Mouse (Mus musculus): ENCODE data around the gene Efna2.
A peak's percentile ranks its signal among the peaks of the same experiment; 100 is the strongest.

Efna2 gene

DNA sequence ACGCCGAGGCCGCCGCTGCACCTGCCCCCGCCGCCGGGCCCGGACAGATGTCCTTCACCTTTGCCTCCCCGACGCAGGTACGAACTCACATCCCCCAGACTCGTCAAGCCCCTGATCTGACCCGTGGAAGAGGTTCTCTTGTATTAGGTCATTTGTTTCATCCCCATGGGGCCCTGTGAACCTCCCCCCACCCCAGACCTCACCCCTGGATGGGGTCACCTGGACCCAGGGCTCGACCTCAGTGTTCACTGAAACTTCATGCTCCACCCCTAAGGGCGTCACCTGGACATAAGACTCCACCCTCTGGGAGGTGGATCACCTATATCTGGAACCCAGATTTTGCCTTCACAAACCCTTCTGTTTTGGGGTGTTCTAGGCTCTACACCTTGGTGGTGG lies 36.8 kb upstream of the Efna2 start:
- DNase-seq, result no peak

DNA sequence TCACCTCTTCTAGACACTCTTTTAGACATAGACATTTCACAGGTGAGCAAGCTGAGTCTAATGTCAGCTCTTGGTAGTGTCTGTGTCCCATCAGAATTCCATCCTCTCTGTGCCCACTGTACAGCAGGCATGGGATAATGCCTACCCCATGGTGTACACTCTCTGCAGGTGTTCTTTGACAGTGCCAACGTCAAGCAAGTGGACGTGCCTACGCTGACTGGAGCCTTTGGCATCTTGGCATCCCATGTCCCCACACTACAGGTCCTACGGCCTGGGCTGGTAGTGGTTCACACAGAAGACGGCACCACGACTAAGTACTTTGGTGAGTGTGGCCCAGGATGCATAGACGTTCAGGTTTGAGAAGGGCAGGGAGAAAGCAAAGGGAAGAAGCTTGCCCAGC lies 35.6 kb upstream of the Efna2 start:
- no peak for DNase-seq

DNA sequence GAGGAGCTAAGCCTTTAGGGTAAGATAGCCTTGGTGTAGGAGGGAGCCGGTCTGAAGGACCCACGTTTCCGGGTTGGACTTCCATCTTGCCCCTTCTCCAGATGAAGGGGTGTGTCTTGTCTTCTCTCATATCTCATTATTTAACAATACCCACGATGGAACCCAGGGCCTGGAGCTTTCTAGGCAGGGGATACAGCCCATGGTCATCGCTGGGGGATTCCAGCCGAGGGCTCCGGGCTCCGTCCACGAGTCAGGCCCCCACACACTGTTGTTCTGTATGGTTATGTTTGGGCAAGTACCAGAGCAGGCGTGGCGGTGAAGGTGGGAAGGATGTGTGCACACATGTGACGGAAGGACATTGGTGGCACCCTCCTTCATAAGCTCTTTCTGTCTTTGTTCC lies 35.1 kb upstream of the Efna2 start:
- DNase-seq, result no peak

DNA sequence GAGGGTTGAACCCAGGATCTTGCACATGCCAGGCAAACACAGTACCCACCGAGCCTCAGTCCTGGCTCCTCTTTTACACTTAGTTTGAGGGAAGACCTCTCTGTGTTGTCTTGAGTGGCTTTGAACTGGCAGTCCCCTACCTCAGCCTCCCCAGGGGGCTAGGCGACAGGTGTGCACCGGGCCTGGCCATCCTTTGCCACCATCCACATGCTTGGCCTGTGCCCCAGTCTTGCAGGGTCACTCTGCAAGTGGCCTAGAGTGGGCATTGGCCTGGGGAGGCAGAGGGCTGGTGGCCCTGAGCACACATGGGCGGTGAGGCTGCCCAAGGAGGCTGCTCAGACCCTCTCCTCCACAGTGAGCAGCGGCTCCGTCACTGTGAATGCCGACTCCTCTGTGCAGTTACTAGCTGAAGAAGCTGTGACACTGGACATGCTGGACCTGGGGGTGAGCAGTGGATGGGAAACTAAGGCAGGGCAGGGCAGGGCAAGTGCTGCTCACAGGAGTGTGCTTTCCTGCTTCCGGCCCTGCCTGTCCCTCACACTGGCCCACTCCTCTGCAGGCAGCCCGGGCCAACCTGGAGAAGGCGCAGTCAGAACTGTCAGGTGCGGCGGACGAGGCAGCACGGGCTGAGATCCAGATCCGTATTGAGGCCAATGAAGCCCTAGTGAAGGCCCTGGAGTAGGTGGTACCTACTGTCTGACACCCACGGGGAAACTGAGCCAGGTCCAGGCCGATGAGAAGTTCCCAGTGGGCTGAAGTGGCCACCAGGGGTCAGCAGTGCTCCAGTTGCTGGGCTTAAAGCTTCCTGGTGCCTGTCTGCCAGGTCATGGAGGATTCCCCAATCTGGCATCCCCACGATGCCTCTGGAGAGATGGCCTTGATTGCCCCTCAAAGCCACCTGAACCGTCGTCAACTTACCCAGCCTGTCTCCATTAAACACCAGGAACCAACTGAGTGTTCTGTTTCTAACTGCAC lies 34.1 kb upstream of the Efna2 start:
- peak; percentile 80 for DNase-seq

DNA sequence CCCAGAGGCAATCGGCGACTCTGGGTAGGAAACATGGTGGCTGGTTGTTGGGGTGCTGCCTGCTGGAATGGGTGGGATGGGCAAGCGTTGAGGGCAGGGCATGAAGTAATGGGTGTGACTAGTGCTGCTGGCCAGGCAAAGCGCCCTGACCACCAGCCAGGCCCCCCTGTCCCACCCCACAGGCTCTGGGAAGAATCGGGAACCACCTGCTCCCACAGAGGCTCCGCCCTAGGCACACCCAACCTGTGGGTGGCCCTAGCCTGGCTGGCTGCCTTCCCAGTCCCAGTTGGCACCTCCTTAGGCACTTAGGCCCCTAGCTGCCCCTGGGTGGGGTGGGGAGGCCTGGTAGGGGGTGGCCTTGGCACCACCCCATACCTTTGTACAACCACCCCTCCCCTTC lies 33.4 kb upstream of the Efna2 start:
- DNase-seq, result no peak

DNA sequence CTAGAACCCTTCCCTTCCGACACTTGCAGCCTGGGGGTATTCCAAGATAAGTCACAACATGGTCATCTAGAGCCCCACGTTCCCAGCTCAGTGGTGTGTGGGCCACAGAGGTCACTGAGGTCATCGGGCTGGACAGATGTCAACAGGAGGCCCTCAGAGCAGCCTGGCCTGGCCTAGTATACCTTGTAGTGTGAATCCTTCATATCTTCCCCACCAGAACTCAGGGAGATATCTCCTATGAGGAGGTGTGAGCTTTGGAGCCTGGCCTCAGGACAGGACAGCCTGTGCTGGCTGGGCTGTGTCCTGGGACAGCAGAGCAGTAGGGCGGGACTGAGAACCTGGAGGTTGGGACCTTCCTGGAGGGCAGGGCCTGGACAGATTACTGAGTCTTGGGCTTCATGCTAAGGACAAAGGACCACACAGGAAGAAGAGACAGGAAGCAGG lies 32.7 kb upstream of the Efna2 start:
- no peak for DNase-seq

DNA sequence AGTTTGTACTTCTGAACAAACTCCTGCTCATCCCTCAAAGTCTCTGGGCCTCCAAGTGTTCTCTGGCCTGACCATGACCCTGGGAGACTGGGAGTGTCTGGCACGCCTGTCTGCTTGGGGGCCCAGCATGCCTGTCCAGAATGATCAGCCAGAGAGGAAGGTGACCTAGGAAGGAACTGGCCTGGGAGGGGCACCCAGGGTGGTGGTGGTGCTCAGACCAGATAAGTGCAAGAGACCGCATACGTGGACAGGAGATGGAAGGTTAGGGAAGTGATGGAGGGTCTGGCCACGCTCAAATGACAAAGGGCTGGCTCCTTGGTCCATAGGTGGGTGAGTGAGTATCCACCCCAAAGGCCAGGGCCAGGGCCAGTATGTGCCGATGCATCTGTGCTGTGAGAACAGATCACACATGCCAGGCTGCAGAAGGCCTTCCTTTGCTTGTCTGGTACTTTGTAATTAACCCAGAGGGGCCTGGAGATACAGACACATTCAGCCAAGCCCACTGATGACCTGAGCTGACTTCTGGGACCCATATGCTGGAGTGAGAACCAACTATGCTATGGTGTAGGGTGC lies 32.0 kb upstream of the Efna2 start:
- DNase-seq, result no peak

DNA sequence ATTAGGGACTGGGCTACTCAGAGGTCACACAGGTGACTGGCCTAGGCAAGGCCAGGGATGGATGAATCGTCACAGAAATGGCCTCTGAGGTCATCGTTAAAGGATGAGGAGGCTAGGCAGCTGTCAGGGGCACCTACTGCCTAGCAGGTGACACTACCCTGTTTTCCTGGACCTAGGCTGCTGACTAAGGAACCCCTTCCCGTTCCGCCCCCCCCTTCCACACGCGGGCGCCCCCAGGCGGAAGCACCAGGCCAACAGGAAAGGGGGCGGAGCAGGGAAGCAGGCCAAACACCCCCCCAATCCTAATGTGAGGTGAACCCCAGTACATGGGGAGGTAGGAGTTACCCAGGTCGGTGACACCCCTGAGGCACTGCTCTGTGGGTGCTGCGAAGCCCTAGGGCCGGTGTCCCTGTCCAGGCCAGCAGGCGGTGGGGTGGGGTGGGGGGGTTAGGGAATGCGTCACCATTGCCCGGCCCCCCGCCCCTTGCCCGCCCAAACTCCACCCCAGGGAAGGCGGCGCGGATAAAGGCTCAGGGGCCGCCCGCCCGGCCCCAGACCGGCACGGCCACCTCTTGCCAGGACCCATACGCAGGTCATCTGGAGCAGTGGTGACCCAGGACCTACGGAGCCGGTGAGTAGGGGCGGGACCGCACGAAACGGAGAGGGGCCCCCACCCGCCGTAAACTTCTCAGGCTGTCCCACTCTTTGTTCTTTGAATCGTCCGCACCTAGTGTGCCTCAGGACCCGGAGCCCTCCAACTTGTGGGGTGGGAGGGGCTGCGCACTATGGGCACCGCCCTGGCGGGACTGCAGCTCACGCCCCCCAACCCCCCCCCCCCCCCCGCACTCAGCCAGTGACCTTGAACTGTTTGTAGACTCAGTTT lies 31.3 kb upstream of the Efna2 start, which contains the start of gene Midn:
Midn (plus strand) TSS at position 554 of the 883 bp plus-strand sequence.
- DNase-seq, result peak; percentile 82

DNA sequence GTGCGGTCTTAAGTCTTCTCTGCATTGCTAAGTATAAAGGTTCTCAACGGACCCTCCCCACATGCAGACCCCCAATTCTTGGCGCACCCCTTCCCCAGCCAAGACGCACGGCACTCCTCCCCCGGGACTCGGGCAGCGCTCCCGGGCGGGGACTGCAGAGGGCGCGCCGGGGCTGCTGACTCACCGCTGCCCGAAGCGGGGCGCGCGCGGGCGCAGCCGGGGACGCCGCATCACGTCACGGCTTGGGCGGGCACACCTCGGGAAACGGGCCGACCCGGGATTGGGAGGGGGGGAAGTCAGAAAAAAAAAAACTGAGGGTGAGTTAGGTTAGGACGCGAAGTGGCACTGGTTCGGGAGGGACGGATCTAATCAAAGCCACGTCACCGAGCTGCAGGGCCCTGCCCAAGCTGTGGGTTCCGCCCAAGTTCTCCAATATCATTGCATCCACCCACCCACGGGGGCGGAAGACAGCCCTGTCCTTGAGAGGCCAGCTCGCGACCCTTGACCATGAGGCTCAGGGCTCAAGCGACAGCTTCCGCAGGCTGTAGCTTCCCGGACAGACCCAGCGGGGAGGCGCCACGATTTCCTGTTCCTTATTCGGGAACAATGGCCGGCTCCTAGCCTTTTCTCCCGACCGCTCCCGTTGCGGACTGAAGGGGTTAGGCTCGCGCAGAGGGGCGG lies 30.5 kb upstream of the Efna2 start:
- peak; percentile 97 for DNase-seq

- peak; percentile 97 for DNase-seq
Observed at GRCm38 (mm10) chr10:80149291-80150225, 29.7 kb upstream of the Efna2 start.

- peak; percentile 87 for DNase-seq
Observed at GRCm38 (mm10) chr10:80150226-80151210, 28.8 kb upstream of the Efna2 start.

- DNase-seq, result peak; percentile 79
Observed at GRCm38 (mm10) chr10:80151211-80152034, 27.9 kb upstream of the Efna2 start.

DNA sequence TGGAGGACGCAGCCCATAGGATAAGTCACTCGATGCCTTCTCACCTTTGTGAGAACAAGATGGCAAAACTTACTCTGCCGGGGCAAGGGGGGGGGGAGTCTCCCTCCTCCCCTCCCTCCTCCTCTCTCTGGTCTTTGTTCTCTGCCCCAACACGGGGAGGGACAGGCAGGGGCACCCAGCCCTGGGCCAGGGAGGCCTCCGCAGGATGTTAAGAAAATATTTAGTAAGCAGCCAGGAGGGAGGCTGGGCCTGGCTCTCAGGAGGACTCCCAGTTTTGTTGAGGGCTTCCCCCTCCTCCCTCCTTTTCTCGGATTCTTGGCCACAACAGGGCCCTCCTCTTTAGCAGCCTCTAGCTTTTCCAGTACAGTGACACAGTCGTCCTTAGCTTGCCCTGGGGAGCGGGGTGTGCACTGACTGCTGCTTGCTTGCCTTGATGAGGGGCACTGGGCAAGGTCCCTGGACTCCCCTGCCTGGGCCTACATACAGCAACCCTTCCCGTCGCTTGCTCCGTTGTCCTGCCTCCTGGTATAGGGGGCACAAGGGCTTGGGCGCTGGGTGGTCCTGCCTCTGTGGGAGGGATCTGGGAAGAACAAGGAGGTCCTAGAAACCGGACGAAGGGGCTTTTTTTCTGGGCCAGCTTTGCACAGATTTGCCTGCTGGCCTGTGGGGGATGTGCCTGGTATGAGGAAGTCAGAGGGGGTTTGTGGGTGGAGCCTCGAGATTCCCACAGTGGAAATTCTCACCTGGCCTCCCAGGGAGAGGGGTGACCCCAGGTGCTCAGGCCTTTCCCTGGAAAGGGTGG lies 27.0 kb upstream of the Efna2 start:
- DNase-seq, result peak; percentile 45

- peak; percentile 30 for DNase-seq
Observed at GRCm38 (mm10) chr10:80152873-80153260, 26.4 kb upstream of the Efna2 start.

DNA sequence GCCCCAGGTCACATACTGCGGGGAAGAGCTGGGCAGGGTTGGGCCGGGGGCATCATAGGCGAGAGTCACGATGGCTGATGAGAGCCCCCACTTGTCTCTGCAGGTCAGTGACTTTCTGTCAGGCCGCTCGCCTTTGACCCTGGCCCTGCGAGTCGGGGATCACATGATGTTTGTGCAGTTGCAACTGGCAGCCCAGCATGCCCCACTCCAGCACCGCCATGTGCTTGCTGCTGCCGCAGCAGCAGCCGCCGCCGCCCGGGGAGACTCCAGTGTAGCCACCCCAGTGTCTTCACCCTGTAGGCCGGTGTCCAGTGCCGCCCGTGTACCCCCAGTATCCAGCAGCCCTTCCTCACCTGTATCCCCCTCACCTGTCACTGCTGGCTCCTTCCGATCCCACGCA lies 25.6 kb upstream of the Efna2 start:
- DNase-seq, result no peak

DNA sequence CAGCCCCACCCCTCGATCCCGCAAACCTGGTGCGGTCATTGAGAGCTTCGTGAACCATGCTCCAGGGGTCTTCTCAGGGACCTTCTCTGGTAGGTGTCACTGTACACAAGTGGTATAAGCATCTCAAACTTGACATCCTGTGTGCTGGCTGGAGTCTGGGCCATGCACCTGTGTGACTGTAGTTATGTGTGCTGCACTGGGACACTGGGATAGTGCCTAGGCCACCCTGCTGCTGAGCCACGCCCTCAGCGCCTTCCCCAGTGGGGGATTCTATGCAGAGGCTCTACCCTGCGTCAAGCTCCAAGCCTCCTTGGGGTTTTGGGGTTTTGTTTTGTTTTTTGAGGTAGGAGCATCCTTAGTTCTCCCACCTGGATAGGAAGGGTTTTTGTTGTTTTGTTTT lies 24.9 kb upstream of the Efna2 start:
- DNase-seq, result no peak

DNA sequence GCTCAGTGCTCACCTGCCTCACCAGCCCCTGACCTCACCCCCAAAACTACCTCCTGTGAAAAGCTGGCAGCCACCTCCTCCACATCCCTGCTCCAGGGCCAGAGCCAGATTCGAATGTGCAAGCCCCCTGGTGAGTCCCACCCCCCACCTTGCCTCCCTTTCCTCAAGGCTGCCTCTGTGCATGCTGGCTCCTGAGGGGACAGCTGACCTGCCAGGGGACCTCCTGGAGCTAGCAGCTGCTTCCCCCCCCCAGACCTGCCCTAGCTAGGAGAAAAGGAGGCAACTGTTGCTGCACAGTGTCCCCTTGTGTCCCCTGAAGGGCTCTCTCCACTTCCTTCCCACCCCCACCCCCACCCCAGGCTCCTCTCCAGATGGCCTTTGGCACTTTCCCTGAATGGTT lies 24.0 kb upstream of the Efna2 start:
- no peak for DNase-seq

DNA sequence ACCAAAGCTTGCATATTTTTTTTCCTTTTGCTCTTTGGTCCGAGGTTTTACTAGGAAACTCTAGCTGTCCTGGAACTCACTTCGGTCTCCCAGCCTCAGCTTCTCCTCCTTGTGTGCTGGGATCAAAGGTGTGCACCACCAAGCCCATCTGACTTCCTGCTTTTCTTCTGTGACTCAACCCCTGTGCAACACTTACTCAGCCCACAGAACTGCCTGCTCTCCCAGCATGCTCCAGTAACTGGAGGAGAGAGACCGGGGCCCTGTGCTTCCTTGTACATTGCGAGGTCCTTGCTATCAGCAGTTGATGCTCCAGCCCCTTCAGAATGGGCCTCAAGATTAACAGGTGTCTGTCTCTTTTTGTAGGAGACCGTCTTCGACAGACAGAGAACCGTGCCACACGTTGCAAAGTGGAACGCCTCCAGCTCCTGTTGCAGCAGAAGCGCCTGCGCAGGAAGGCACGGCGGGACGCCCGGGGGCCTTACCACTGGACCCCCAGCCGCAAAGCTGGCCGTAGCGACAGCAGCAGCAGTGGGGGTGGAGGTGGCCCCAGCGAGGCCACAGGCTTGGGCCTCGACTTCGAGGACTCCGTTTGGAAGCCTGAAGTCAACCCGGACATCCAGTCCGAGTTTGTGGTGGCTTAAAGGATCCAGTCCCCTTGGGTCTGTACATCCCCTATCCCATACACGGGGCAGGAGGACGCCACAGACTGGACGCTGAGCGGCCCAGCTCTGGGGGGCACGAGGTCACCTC lies 23.1 kb upstream of the Efna2 start:
- no peak for DNase-seq
